Mouse (Mus musculus) kidney, adult 11 months (tissue): ENCODE measurements at regions not wholly inside any gene's neighbourhood (a gene's known extent, or its start where the extent isn't known, plus 50 kb on each side); places are given as distances from the start of the nearest gene placed in this dataset.
A peak's percentile ranks its signal among the peaks of the same experiment; 100 is the strongest.

Source experiments
- DNase-seq: peaks from one replicate; pipeline ENCODE4 v3.0.0; 2022

DNA sequence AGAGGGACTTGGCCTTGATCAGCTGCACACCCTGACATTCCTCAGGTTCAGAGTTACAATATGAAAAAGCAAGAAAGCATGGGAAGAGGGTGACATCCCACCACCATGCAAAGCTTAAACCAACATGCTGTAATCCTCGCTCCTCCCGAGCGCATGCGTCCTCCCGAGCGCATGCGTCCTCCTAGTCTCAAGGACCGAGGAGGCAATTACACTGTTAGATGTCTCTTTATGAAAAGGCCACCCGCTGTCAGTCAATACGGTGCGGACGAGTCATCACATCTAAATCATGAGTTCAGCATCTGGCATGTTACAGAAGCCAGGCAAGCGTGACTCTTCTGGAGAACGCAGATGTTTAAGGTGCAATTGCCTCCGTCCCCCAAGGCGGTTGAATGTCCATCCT lies 117.1 kb upstream of the Pkdcc start:
- no peak for DNase-seq

DNA sequence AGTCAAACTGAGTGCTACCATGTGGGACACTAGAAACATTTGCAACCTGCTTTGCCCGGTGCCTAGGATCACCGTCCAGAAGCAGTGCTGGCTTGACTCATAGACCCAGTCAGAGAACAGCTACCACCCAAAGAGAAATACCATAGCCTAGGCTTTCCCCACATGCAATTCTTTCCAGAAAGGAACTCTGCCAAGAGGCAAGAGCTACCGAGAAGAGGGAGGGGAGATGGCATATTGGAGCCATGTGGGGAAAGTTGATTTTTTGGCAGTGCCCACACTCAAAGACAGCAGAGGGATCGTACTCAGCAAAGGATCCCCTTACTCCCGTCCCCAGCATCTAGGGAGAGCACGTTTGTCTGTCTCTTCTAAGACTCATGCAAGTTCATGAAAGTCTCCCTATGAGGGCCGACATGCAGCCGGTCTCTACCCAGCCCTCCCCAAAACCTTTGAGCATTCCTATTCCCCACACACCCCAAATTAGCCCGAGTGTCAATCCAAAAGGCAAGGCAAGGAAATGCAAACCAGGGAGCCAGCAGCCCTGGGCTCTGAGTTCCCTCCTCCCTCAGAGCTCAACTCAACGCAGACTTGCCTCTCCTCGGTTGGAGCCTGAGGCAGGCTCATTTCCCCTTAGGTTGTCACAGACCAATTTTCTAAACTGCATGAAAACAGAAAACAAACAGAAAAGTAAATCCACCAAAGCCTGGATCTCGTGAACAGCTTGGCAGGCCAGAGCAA lies 116.2 kb upstream of the Pkdcc start:
- no peak for DNase-seq

DNA sequence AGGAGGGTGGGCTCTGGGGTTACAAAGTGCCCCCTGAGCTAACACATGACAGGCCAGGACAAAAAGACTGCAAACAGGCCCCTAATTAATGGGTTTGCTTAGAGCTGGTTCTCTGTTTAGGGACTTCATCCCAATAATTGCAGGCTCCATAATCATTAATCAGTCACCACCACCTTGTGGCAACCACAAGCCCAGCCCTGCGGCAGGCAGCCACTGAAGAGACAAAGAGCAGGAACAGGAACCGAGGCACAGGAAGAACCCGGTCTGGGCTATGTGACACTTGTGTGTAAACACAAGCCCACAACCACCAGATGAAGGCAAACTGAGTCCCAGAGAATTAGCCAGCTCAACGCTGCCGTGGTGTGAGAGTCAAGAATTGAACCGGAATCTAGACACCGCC lies 114.1 kb upstream of the Pkdcc start:
- no peak for DNase-seq

DNA sequence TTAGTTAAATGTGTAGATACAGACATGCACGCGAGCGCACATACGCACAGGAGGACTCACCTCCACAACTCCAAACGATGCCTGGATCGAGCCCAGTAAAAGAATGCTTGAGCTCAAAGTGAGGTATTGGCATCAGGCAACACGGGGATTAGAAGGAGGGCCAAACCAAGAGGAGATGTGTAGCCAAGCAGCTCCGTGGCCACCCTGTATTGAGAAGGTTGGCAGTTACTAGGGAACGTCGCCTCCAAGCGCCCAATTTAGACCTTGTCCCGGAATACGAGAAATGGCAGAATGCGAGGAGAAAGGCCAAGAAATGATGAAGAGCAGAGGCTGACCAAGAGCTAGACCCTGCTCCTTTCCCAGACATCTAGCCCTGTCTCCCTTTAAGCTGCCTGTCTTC lies 113.3 kb upstream of the Pkdcc start:
- no peak for DNase-seq

DNA sequence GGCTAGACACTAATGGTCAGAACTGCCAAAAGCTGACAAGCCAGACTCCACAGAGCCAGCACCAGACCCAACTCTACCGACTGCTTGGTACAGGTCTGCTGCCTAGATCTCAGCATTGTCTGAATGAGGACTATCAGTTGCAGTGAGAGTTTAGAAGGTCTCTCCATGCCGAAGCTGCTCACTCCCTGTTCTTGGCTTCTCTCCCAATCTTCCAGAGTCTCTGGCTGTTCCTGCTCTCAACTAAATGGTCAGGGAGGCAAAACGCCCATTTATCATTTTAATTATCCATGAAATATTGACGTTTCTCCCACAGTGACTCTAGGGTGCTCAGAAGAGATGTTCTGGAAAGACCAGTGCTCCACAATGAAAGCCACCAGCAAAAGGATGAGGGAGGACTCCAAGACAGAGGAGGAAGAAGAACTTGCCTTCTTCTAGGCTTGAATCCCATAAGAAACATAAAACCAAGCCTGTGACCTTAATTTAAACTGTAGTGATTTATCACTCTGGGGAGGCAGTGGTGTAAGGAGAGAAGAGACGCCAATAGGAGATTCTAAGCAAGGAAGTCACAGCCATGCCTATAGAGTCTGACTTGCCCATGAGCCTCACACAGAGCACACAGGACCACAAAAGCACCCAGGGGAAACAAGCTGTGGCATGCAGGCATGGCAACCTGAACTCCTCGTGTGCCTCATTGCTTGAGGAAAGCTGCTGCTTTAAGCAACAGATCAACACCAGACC lies 112.2 kb upstream of the Pkdcc start:
- DNase-seq, result no peak

DNA sequence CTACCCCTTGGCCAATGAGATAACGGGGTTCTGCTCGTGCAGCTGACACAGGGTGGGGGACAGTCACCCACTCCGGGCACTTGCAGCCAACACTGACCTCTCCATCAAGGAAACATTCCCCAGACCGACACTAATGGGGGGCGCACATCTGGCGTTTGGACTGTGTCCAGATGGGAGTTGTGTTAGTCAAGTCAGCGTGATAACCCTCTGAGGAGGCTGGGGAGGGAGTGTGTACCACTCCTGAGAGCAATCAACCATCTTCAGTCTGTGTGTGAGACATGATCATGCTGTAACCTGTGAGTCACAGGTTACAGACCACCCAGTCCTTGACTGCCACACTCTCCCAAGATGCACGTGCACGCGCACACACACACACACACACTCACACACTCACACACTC lies 106.9 kb upstream of the Pkdcc start:
- no peak for DNase-seq

DNA sequence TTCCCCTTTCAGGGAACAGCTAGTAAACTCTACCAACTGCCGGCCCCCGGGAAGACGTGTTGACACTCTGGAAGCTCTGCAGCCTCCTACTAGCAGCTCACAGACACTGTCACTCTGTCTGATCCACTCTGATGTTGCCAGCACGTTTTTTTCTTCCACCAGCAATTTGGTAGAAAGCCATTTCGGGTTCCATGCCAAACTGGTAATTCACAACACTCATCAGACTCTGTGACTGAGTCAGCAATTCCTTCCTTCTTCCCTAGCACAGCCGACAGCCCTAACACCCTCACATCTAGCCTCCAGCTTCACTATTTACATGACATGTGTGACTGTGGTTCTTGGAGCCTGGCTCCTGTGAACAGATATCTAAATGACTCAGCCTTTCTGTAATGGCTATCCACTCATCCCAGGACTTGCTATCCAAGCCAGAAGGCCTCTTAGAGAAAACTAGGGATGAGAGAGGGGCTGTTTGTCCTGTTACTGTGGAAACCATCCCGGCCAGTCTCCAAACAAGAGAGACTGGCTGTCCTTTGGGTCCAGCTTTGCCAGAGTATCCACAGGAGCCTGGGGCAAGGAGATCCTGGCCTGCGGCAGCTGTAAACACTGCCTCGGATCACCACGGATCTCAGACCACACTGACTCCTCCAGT lies 105.2 kb upstream of the Pkdcc start:
- DNase-seq, result no peak

DNA sequence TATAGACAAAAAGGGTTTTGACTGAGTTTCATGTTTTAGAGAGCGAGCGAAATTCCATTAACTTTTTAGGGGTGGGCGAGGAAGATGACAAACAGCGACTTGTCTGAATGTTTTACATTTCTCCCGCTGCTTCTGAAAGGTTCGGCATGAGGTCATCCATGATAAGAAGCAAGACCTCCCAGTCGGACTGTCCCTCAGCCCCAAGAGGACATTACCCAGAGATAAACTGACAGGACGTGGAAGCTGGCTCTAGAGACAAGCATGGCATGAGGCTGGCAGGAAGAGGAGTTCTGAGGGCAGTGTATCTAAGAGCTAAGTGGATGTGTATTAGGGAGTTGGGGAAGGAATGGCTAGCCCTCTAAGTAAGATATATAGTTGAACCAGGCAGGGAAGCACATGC lies 104.5 kb upstream of the Pkdcc start:
- no peak for DNase-seq

DNA sequence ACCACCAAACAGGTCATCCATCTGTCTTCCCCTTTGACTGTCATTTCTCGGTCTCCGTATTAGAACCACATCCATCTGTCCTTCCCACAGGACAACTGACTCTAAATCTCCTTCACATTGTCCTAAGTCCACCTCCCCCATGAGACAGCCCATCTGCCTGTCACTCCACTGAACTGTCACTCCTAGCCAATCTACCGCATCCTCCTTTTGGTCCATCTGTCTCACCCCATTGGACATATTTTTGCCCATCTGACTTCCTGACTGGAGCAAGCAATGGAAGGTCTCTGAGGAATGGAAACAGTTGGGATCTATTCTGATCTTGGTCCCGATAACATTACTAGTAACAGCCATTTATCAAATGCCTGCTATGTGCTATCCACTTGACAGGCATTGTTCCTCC lies 99.9 kb upstream of the Pkdcc start:
- DNase-seq, result no peak

DNA sequence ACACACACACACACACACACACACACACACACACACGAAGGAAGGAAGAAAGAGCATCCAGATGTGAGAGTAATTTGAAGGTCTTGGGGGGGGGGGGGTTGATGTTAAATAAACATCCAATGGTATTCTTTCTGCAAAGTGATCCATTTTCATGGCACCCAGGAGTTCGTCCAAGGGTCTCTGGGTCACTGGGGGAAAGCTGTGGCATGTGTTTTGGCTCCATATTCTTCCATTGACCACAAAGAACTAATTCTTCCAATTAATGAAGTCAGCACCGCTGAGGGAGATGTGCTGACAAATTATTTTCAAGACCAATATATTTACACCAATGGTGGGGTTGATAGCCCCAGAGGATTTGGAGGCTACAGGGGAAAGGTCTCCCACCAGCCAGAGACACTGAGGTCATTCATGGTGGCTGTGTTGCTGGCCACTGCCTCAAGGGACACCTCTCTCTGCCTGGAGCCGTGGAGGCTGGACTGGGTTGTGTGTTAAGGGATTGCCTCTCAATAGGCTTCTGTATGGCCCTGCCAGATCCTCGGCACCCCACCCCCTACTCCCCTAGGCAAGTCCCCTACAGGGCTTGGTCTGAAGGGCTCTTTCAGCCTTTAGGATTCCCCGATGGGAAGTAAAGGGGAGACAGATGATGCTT lies 99.1 kb upstream of the Pkdcc start:
- DNase-seq, result no peak

DNA sequence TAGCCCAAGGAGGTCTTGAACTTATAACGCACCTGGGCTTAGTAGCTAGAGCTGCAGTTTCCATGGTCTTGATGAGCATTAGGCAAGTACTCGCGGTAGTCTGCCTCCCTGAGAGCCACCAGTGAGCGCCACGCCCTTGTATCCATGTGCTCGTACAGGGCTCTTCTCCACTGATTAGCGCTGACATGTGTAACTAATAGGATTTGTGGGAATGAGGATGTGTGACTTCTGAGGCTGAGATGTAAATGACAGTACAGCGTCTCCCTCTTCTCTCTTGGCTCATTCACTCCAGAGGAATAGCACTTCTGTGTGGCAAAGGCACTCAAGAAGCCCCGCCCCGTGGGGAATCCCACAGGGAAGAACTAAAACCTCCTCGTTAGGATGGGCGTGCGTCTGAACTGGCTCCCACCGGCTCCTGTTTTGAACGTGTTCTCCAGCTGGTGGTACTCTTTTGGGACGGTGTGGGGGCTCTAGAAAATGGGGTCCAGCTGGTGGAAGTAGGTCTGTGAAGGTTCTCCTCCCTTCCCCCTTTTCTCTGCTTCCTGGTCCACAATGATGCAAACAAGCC lies 94.3 kb upstream of the Pkdcc start:
- no peak for DNase-seq

DNA sequence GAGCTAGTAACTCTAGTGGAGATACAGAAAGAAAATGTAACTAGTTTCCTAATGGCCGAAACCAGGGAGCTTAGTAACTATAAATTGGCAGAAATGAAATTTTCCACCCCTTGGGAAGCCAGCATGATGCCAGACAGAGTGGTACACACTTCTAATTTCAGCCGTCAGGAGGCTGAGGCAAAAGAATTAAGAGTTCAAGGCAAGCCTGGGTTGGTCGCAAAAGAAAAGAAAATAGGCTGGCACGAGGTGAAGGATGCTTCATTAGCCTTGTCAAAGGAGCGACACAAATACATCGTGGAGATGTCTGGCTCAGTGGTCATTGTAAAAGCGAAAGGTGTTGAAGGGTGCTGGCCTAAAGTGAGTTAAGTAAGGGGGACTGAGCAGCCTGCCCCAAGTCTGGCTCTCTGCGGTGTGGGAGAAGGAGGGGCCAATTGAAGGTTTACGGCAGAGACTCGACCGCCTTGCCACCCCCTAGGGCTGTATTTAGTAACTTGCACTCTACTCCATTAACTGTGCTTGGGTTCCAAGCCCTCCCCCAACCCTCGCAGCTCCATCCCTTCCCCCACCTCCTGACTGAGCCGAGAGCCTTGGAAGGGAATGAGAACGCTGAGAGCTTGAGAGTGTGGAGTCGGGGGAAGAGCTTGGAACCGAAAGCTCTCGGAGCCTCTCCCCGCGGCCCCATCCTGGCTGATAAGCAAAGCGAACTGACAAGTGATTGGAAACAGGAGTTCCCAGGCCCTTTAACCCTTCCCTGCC lies 92.4 kb upstream of the Pkdcc start:
- peak; percentile 56 for DNase-seq

DNA sequence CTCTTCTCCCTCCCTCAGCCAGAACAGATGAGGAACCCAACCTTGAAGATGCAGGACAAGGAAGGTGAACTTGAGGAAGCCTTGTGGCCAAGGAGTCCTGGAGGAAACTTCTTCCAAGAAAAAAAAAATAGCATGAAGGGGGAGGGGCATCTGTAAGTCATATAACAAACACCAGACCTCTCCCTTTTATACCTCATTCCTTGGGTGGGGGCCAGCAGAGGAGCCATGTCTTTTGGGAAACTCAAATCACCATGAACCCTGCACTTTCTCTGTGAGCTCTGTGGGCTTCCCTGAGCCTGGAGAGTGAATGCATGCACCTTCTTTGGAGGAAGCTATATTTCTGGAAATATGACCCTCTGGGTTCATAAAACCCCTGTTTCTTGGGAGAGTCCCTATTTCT lies 90.0 kb upstream of the Pkdcc start:
- DNase-seq, result no peak

DNA sequence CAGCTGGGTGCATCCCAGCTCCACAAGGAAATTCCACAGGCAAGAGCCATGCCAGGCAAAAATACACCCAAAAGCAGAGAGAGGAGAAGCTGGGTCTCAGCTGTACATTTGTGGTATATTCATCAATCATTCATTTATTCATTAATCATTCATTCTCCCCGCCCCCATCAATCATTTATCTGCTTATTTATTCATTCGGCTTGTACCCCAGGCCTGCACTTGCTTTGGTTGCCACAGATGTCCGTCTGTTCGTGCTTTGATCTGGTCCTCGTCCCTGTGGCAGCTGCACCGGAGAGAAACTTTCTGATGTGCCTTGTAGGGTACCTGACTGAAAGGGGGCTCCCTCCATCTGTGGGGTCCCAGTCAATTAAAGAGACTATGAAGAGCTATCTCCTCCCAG lies 87.2 kb upstream of the Pkdcc start:
- no peak for DNase-seq

DNA sequence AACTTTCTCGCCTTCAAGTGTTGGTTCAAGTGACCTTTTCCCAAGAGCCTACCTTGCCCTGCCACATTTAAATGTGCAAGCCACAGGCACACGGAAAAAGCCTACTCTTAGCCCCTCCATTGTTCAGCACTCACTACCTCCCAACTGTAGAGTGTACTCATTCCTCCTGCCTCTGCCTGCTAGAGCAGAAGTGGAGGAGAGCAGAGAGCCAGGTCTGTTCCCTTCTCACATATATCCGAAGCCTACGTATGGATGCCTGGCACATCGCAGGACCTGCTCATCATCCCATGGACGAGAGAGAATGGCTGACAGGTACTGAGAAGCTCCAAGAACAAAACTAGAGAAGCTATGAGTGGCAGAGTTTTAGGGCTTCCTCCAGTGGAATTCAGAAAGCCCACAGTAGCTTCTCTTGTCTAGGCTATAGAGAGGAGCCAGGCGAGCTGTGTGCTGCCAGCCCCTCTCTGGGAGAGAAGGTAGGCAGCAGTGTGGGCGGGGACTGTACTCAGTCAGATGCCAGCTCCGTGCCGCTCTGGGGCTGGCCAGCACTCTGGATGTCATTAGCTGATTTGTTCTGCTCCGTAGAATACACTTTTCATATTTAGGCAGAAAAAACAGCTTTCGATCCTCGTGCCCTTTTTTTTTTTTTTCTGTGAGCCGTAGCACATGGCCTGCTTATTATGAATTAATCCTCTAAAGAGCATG lies 86.1 kb upstream of the Pkdcc start:
- DNase-seq, result peak; percentile 17

DNA sequence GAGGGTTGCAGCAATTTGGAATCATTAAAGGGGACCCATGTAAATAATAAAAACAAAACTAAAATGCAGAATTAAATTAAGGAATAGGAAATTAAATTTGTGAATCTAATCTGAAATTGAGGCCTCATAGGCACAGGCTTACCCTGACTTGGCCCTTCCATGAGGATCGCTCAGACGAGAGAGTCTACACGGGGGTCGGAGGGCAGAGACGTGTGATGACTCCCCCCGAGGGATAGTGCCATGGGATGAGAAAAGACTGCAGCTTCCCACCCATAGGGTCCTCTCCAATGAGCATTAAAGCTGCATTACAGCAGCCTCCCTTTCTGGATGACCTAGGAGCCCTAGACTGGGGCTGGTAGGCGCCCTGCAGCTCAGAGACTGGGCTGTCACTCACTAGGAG lies 85.4 kb upstream of the Pkdcc start:
- DNase-seq, result no peak

DNA sequence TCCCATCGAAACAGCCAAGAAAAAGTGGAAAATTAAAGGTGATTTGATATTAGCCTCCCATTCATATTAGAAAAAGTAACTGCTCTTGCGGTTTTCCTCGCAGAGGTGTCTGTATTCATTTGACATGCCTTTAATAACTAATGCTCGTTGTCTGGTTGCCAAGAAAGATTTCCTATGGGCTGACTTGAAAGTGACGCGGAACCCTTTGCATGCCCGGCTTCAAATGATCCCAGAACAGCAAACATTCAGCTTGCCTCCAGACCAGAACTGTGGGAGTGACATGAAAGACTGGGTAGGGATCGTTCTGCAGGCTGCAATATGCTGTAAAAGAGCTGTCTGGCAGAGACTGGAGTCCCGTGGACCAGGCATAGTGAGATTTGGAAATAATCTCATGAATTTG lies 81.9 kb upstream of the Pkdcc start:
- DNase-seq, result no peak

DNA sequence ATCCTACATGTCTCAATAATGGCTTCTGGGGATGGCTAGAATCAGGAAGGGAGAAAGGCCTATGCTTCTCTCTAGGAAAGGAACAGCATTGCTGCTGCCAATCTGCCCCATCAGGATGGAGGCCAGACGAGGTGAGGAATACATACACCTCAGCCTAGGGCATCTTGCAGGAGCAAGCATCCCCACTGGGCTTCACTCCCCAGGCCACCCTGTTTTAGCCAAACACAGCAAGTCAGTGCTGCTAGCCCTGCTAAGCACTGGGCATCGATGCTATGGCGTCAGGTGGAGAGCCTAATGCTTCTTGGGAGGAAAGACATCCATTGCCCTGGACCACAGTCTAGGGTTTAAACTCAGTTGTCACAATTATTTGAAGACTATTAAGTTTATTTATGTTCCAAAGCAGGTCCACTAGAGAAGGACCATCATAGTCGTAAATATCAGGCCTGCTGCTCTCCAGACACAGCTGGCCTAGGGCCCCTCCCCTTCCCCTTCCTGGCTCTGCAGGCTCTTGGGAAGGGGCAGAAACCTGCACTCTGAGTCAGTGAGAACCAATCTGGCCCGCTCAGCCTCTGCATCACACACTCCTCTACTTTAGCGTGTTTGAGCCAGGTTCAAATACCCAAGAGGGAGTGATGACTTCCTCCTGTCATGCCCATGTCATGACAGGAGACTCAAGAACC lies 79.5 kb upstream of the Pkdcc start:
- DNase-seq, result no peak

DNA sequence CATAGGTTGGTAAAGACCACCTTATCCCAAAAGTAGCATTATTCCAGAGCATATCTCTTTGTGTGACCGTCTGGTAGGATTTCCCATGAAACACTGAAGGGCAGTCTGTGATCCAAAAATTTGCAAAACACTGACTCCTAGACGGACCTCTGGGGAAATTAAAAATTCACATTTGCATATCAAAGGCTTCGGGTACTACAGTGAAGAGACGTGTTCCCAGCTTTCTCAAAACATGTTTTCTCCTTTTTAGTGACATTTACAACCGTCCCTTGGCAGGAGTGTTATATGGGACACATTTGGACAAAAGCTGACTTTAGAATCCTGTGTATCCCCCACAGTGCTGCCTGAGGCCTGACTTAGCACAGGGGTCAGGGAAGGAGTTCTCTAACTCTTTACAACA lies 78.8 kb upstream of the Pkdcc start:
- DNase-seq, result no peak

DNA sequence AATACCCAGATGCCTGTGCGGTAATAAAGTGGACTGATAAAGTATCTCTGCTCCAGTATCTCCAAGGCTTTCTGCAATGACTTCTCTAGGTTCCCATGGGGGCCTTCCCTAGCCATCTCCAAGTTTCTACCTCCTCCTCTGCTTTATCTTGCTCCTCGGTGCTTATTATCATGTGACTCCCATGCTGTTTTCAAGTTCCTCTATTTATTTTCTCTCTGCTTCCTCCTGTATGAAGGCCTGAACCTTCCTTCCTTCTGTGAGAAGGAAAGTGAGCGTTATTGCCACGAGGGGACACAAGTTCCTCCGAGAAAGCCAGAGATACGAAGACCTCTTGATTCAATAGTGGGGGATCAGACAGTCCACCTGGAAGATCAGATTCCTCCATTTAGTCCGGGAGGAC lies 77.4 kb upstream of the Pkdcc start:
- DNase-seq, result no peak
